Mouse (Mus musculus) ES-Bruce4 (cell line): ENCODE measurements around the gene Gse1. TPM values are rescaled to one million over a fixed set of nuclear protein-coding genes. Genes with fewer than 3 reads are reported as not detected.

ENCODE experiments used
- H3K27ac ChIP-seq: 2 replicates; pipeline ENCODE4 v1.5.1; 2012; ENCODE audit warnings: low read length, inconsistent platforms; ENCODE audit not compliant: insufficient read depth
- H3K27me3 ChIP-seq: 2 replicates; pipeline ENCODE4 v1.6.1; 2012; ENCODE audit warnings: mild to moderate bottlenecking, low read length, inconsistent platforms; ENCODE audit not compliant: control insufficient read depth, poor library complexity, insufficient read depth, severe bottlenecking
- H3K36me3 ChIP-seq: 2 replicates; pipeline ENCODE4 v1.6.1; 2012; ENCODE audit warnings: inconsistent platforms, mild to moderate bottlenecking, low read length, moderate library complexity; ENCODE audit not compliant: control insufficient read depth, poor library complexity, insufficient read depth, severe bottlenecking
- H3K4me1 ChIP-seq: one replicate; pipeline ENCODE4 v1.8.1; 2011; ENCODE audit warnings: low read length; ENCODE audit not compliant: control insufficient read depth, insufficient read depth
- H3K4me3 ChIP-seq: 2 replicates; pipeline ENCODE4 v1.5.1; 2011; ENCODE audit warnings: low read depth, mild to moderate bottlenecking, low read length
- H3K9ac ChIP-seq: 2 replicates; pipeline ENCODE4 v1.6.1; 2012; ENCODE audit warnings: low read depth, mild to moderate bottlenecking, inconsistent platforms; ENCODE audit not compliant: poor library complexity, severe bottlenecking
- H3K9me3 ChIP-seq: replicated peaks from 2 replicates; pipeline ENCODE4 v1.6.1; 2012; ENCODE audit warnings: mild to moderate bottlenecking, low read length, inconsistent platforms; ENCODE audit not compliant: control insufficient read depth, poor library complexity, insufficient read depth, severe bottlenecking
- CTCF ChIP-seq: IDR thresholded peaks from one replicate; pipeline ENCODE4 v1.8.1; 2011; ENCODE audit warnings: low read depth, low read length
- EP300 ChIP-seq: IDR thresholded peaks from 2 replicates; pipeline ENCODE4 v1.6.1; 2011; ENCODE audit warnings: low read depth, low read length; ENCODE audit not compliant: insufficient read depth
- POLR2A ChIP-seq: IDR thresholded peaks from one replicate; pipeline ENCODE4 v1.8.1; 2011; ENCODE audit warnings: low read length; ENCODE audit not compliant: insufficient read depth
- polyA plus RNA-seq: library from polyadenylated mRNA; stranded (reverse); fragments of >200 nt; gene quantifications from 2 replicates; pipeline ENCODE4 v1.2.4, GENCODE M21; 2011; ENCODE audit warnings: low read depth; ENCODE audit not compliant: missing spikeins, insufficient read depth, insufficient read length

Gene Gse1
- polyA plus RNA-seq, 1 experiment = 31.8 TPM

GRCm38 (mm10) chr8:120205916-120206315, 22.3 kb upstream of the Gse1 start:
- Histone ChIP-seq H3K9me3 (no peaks in the 10 kb centered on the region), H3K27me3 (no peaks in the 10 kb centered on the region), H3K4me3 (no peak overlapping the region), H3K36me3 (no peaks in the 10 kb centered on the region), H3K4me1 (no peaks in the 10 kb centered on the region), H3K9ac (no peak overlapping the region), H3K27ac (no peak overlapping the region)
- TF ChIP-seq EP300 = no peak
- no peak for TF ChIP-seq POLR2A
- TF ChIP-seq CTCF = no peak

GRCm38 (mm10) chr8:120207364-120207763, 20.9 kb upstream of the Gse1 start:
- Histone ChIP-seq H3K4me3 (no peak overlapping the region), H3K36me3 (no peaks in the 10 kb centered on the region), H3K27me3 (no peaks in the 10 kb centered on the region), H3K9ac (no peak overlapping the region), H3K4me1 (no peaks in the 10 kb centered on the region), H3K9me3 (no peaks in the 10 kb centered on the region), H3K27ac (no peak overlapping the region)
- TF ChIP-seq CTCF (peak; percentile 22), POLR2A (no peak)

- Histone ChIP-seq H3K9ac (no peak overlapping the region), H3K4me3 (no peak overlapping the region)
These were observed 20.1 kb upstream of the Gse1 start for GRCm38 (mm10) chr8:120208113-120208512.

GRCm38 (mm10) chr8:120211345-120211744, 16.9 kb upstream of the Gse1 start:
- Histone ChIP-seq H3K9ac (no peak overlapping the region), H3K4me3 (no peak overlapping the region), H3K9me3 (no peaks in the 10 kb centered on the region), H3K27ac (no peak overlapping the region), H3K4me1 (no peaks in the 10 kb centered on the region), H3K27me3 (no peaks in the 10 kb centered on the region), H3K36me3 (no peaks in the 10 kb centered on the region)
- TF ChIP-seq CTCF (peak; percentile 45), POLR2A (no peak)

More at GRCm38 (mm10) chr8:120208113-120208512, 20.1 kb upstream of the Gse1 start:
- H3K27ac ChIP-seq = no peak overlapping the region
- H3K36me3 ChIP-seq = no peaks in the 10 kb centered on the region
- H3K9me3 ChIP-seq = no peaks in the 10 kb centered on the region
- TF ChIP-seq CTCF = no peak
- TF ChIP-seq POLR2A = no peak
- TF ChIP-seq EP300 = no peak
- H3K4me1 ChIP-seq = no peaks in the 10 kb centered on the region
- H3K27me3 ChIP-seq = no peaks in the 10 kb centered on the region

- no peak overlapping the region for H3K4me3 ChIP-seq
- H3K9ac ChIP-seq = no peak overlapping the region
- no peaks in the 10 kb centered on the region for H3K36me3 ChIP-seq
- H3K4me1 ChIP-seq = peaks cover 3% of the 10 kb centered on the region
- H3K27me3 ChIP-seq = no peaks in the 10 kb centered on the region
- H3K9me3 ChIP-seq = no peaks in the 10 kb centered on the region
- TF ChIP-seq EP300 = no peak
- no peak for TF ChIP-seq CTCF
- TF ChIP-seq POLR2A = no peak
- no peak overlapping the region for H3K27ac ChIP-seq
These were observed 15.7 kb upstream of the Gse1 start for GRCm38 (mm10) chr8:120212596-120212995.

GRCm38 (mm10) chr8:120213229-120213628, 15.0 kb upstream of the Gse1 start:
- H3K4me3 ChIP-seq = no peak overlapping the region
- H3K4me1 ChIP-seq = peaks cover 4% of the 10 kb centered on the region
- no peak for TF ChIP-seq EP300
- TF ChIP-seq CTCF = no peak
- TF ChIP-seq POLR2A = no peak
- no peaks in the 10 kb centered on the region for H3K36me3 ChIP-seq
- H3K9me3 ChIP-seq = no peaks in the 10 kb centered on the region
- H3K9ac ChIP-seq = no peak overlapping the region
- no peaks in the 10 kb centered on the region for H3K27me3 ChIP-seq
- no peak overlapping the region for H3K27ac ChIP-seq
